Mouse (Mus musculus) embryonic fibroblast, embryonic 13.5 days (primary cell): ENCODE data around the gene Krtcap2.

Experiments
- CTCF ChIP-seq: IDR thresholded peaks from 2 replicates; pipeline ENCODE4 v1.5.1; 2011; ENCODE audit warnings: mild to moderate bottlenecking, control low read depth, low read length, moderate library complexity, borderline replicate concordance; ENCODE audit not compliant: insufficient read depth
- POLR2A ChIP-seq: IDR thresholded peaks from 2 replicates; pipeline ENCODE4 v1.6.1; 2011; ENCODE audit warnings: low read depth, mild to moderate bottlenecking, control low read depth, low read length, moderate library complexity

DNA sequence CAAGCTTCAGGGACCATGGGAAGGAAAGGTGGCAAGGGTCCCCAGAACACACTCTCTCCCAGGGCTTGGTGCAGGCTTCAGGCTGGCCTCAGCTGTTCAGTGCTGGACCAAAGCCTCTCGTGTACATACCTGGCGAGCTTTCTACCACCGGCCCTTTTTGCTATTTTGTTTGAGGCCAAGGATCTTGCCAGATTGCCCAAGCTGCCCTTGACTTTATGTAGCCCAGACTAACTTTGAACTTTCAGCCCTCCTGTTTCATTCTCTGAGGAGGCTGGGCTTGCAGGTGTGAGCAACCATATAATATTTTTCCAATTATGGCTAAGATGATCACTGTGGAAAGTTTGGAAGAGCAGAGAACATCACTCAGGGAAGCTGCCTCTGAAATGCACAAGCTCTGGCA lies 38.5 kb downstream of the Krtcap2 start:
- TF ChIP-seq CTCF = no peak
- no peak for TF ChIP-seq POLR2A
